Mouse (Mus musculus) forebrain, embryonic 13.5 days (tissue): Measurements from ENCODE around the gene Polrmt. TPM values are rescaled to one million over a fixed set of nuclear protein-coding genes. Genes with fewer than 3 reads are reported as not detected.

Experiments used
- ATAC-seq: fragments of 200-750 bp; cut with Nextera tagmentation; 2 replicates; pipeline ENCODE4 v1.8.0; 2017
- H3K27ac ChIP-seq: fragments of 300-500 bp; sonication (generic); 2 replicates; pipeline ENCODE4 v1.5.1; 2015; ENCODE audit warnings: inconsistent platforms, mild to moderate bottlenecking, moderate library complexity
- H3K27me3 ChIP-seq: fragments of 300-500 bp; sonication (generic); 2 replicates; pipeline ENCODE4 v1.6.1; 2015; ENCODE audit warnings: mild to moderate bottlenecking, inconsistent platforms
- H3K36me3 ChIP-seq: fragments of 300-500 bp; sonication (generic); 2 replicates; pipeline ENCODE4 v1.6.1; 2015; ENCODE audit warnings: mild to moderate bottlenecking, inconsistent platforms; ENCODE audit not compliant: poor library complexity, severe bottlenecking
- H3K4me1 ChIP-seq: fragments of 300-500 bp; sonication (generic); 2 replicates; pipeline ENCODE4 v1.6.1; 2015; ENCODE audit warnings: inconsistent platforms
- H3K4me2 ChIP-seq: fragments of 300-500 bp; sonication (generic); 2 replicates; pipeline ENCODE4 v1.6.1; 2015; ENCODE audit warnings: inconsistent platforms, mild to moderate bottlenecking, moderate library complexity
- H3K4me3 ChIP-seq: fragments of 300-500 bp; sonication (generic); 2 replicates; pipeline ENCODE4 v1.5.1; 2015; ENCODE audit warnings: mild to moderate bottlenecking, inconsistent platforms
- H3K9ac ChIP-seq: fragments of 300-500 bp; sonication (generic); 2 replicates; pipeline ENCODE4 v1.6.1; 2015; ENCODE audit warnings: mild to moderate bottlenecking, inconsistent platforms
- H3K9me3 ChIP-seq: fragments of 300-500 bp; sonication (generic); replicated peaks from 2 replicates; pipeline ENCODE4 v1.6.1; 2016; ENCODE audit warnings: inconsistent platforms
- WGBS: fragments of 180-500 bp; shearing (Covaris S2); methylation state at CpG from one replicate; pipeline ENCODE4 v1.1.7; 2015; 5-methylcytosine and 5-hydroxymethylcytosine counted together
- polyA plus RNA-seq: library from polyadenylated mRNA; unstranded; fragments of >200 nt; fragmentation: Nextera tagmentation; extraction: Ambion mirVana; gene quantifications from 2 replicates; pipeline ENCODE4 v1.2.1, GENCODE M21; 2015

Gene Polrmt
- 39.1 and 43.8 TPM in 2 replicates for polyA plus RNA-seq

DNA sequence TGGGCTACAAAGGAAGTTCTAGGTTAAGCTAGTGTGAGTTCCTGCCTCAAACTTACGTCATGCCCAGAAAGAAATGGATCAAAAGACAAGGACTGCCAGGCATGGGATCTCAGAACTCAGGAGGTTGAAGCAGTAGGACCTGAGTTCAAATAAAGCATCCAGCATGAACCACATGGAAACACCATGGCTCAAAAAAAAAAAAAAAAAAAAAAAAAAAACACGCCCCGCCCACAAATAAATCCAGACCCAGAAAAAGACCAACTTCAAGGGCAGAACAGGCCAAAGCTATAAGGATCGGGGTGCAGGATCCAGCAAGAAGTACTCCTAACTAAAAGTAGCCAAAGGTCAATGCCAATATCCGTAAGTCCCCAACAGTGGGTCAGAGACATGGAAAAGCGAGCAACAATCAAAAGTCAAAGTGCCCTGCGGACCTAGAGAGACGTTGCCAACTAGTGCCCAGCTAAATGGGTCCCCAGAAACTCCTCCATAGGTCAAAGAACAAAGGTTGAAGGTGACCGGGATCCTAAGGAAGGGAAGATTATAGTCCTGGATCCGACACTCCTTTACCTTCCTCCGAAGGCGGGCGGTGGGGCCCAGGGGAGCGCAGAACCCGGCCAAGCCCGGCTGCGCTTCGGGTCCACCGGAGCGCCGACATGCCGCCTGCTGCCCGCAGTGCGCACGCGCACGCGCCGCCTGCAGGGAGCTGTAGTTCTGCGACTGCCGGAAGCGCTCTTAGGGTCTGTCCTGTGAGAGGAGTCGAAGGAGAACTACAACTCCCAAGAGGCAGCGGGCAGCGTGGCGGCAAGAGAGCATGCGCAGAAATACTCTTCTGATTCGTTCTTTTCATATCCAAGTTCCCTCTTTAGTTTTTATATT, at the start of gene Polrmt:
Polrmt (minus strand) TSS at position 684 of the 876 bp plus-strand sequence.
- 3% methylated on average over 38 of the region's 38 CpGs for WGBS
- H3K9me3 ChIP-seq: no peaks in the 10 kb centered on the region
- H3K36me3 ChIP-seq: peaks cover 34% of the 10 kb centered on the region
- H3K4me3 ChIP-seq: peak within 1 kb of the TSS; percentile 63
- peak within 1 kb of the TSS; percentile 71 for H3K9ac ChIP-seq
- H3K27ac ChIP-seq: no peak within 1 kb of the TSS
- H3K4me1 ChIP-seq: peaks cover 12% of the 10 kb centered on the region
- ATAC-seq: peak; percentile 98
- H3K4me2 ChIP-seq: peak within 1 kb of the TSS; percentile 80
- no peaks in the 10 kb centered on the region for H3K27me3 ChIP-seq

DNA sequence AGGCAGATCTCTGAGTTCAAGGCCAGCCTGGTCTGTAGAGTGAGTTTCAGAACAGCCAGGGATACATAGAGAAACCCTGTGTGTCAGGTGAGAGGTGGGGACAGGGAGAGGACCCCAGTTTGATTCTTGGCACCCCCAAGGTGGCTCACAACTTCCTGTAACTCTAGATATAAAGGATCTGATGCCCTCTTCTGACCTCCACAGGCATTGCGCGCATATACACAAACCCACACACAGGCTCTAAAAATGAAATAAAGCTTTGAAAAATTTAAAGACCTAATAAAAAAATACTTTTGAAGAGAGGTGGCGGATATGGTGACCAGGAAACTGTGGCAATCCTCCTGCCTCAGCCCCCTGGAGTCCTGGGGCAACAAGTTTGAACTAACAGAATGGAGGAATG, 49.5 kb upstream of the Polrmt start:
- Histone ChIP-seq H3K27me3 (no peaks in the 10 kb centered on the region), H3K9me3 (no peaks in the 10 kb centered on the region), H3K27ac (no peak overlapping the region), H3K4me2 (no peak overlapping the region), H3K4me3 (no peak overlapping the region), H3K36me3 (peaks cover 21% of the 10 kb centered on the region), H3K9ac (no peak overlapping the region), H3K4me1 (peaks cover 52% of the 10 kb centered on the region)
- 96% methylated on average over 3 of the region's 3 CpGs for WGBS
- no peak for ATAC-seq

DNA sequence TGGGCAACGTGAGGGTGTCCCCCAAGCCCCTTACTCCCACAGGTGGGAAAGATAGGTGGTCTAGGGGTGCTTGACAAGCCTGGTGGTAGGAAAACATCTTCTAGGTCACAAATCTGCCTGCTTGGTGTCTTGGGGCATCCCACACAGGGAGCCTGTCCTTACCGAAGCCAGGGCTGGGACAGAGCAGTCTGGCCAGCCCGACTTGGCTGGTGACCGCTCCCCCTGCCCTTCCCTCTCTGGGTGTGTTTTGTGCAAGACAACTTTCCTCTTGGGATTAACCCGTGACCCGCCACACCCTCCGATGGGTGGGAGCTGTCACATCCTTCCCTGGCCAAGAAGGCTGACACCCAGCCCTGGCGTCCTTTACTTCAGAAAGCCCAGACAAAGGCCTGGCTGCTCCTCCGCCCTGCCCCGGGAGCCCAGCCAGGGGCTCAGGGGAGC, 48.1 kb upstream of the Polrmt start:
- ATAC-seq: peak; percentile 45; the same call in 1 of the 2 replicates
- H3K27me3 ChIP-seq: peaks cover 4% of the 10 kb centered on the region; the same call in 1 of the 2 replicates
- peak overlapping the region; percentile 94 for H3K27ac ChIP-seq
- H3K4me3 ChIP-seq: peak overlapping the region; percentile 94
- peak overlapping the region; percentile 99 for H3K9ac ChIP-seq
- WGBS: 2% methylated on average over 10 of the region's 10 CpGs
- H3K36me3 ChIP-seq: peaks cover 10% of the 10 kb centered on the region
- no peaks in the 10 kb centered on the region for H3K9me3 ChIP-seq
- peaks cover 42% of the 10 kb centered on the region for H3K4me1 ChIP-seq
- peak overlapping the region; percentile 94 for H3K4me2 ChIP-seq

- Histone ChIP-seq H3K27me3 (peaks cover 5% of the 10 kb centered on the region; the same call in 1 of the 2 replicates), H3K4me2 (peak overlapping the region; percentile 94), H3K27ac (peak overlapping the region; percentile 94), H3K4me1 (peaks cover 40% of the 10 kb centered on the region), H3K9me3 (no peaks in the 10 kb centered on the region), H3K9ac (peak overlapping the region; percentile 99), H3K4me3 (peak overlapping the region; percentile 94), H3K36me3 (peaks cover 5% of the 10 kb centered on the region; the same call in 1 of the 2 replicates)
- WGBS: 1% methylated on average over 32 of the region's 38 CpGs
- peak; percentile 67 for ATAC-seq
Observed at GRCm38 (mm10) chr10:79793738-79794490, 47.5 kb upstream of the Polrmt start.

GRCm38 (mm10) chr10:79793051-79793737, 46.8 kb upstream of the Polrmt start, which contains the start of gene Palm:
Palm (plus strand) TSS chr10:79793572.
- Histone ChIP-seq H3K36me3 (peaks cover 5% of the 10 kb centered on the region; the same call in 1 of the 2 replicates), H3K9ac (peak within 1 kb of the TSS; percentile 99), H3K27ac (peak within 1 kb of the TSS; percentile 94), H3K9me3 (no peaks in the 10 kb centered on the region), H3K4me2 (peak within 1 kb of the TSS; percentile 94), H3K4me1 (peaks cover 38% of the 10 kb centered on the region), H3K4me3 (peak within 1 kb of the TSS; percentile 94), H3K27me3 (peaks cover 5% of the 10 kb centered on the region; the same call in 1 of the 2 replicates)
- 6% methylated on average over 45 of the region's 51 CpGs for WGBS
- ATAC-seq: peak; percentile 71

DNA sequence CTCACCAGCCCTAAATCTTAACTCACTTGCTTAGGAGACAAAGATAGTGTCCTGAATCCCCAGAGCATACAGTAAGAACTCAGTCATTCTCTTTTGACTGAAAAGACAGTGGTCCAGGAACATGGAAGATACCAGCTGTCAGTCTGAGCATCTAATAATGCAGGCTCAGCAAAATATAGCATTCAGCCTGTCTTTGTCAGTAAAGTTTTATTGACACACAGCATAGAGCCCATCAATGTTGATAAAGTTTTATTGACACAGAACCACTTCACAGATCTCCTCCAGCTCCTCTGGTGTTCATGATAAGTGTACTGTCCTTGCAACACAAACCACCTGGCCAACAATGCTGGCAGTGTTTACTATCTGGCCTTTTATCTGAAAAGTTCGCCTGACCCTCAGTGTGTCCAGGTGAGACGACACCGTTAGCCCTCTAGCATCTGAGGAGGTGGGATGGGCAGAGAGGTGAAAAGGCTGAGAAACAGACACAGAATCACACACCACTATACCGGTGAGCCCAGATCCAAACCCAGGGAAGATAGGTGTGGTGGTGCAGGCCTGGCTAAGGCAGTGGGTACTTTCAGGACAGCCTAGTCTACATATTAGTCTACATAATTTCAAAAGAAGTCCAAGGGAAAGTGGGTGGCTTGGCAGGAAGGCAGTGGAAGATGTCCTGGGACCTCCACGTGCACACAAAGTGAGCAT, 46.1 kb upstream of the Polrmt start:
- Histone ChIP-seq H3K36me3 (peaks cover 5% of the 10 kb centered on the region; the same call in 1 of the 2 replicates), H3K4me3 (0 out of 2 replicates have a peak overlapping the region, but pooled peaks have one; percentile 94), H3K27me3 (peaks cover 5% of the 10 kb centered on the region; the same call in 1 of the 2 replicates), H3K27ac (no peak overlapping the region), H3K9me3 (no peaks in the 10 kb centered on the region), H3K4me1 (peaks cover 31% of the 10 kb centered on the region), H3K9ac (no peak overlapping the region), H3K4me2 (0 out of 2 replicates have a peak overlapping the region, but pooled peaks have one; percentile 94)
- ATAC-seq: no peak
- 88% methylated on average over 5 of the region's 5 CpGs for WGBS

- H3K36me3 ChIP-seq: 0 out of 2 replicates have a peak, but pooled peaks cover 2% of the 10 kb centered on the region
- peaks cover 5% of the 10 kb centered on the region; the same call in 1 of the 2 replicates for H3K27me3 ChIP-seq
- H3K9me3 ChIP-seq: no peaks in the 10 kb centered on the region
- H3K4me3 ChIP-seq: no peak within 1 kb of the TSS
- WGBS: 85% methylated on average over 4 of the region's 4 CpGs
- no peak within 1 kb of the TSS for H3K27ac ChIP-seq
- no peak within 1 kb of the TSS for H3K9ac ChIP-seq
- H3K4me2 ChIP-seq: no peak within 1 kb of the TSS
- ATAC-seq: no peak
- peaks cover 15% of the 10 kb centered on the region for H3K4me1 ChIP-seq
Observed at GRCm38 (mm10) chr10:79790861-79791260, 44.5 kb upstream of the Polrmt start, which contains the start of gene Prss57. Prss57 (minus strand) TSS chr10:79790961.

GRCm38 (mm10) chr10:79789581-79789980, 43.2 kb upstream of the Polrmt start:
- H3K9me3 ChIP-seq: no peaks in the 10 kb centered on the region
- no peak overlapping the region for H3K4me2 ChIP-seq
- H3K36me3 ChIP-seq: no peaks in the 10 kb centered on the region
- no peak overlapping the region for H3K4me3 ChIP-seq
- WGBS: 54% methylated on average over 2 of the region's 2 CpGs
- ATAC-seq: no peak
- peaks cover 4% of the 10 kb centered on the region for H3K4me1 ChIP-seq
- H3K9ac ChIP-seq: no peak overlapping the region
- peaks cover 5% of the 10 kb centered on the region; the same call in 1 of the 2 replicates for H3K27me3 ChIP-seq
- no peak overlapping the region for H3K27ac ChIP-seq

GRCm38 (mm10) chr10:79788386-79789158, 42.2 kb upstream of the Polrmt start:
- Histone ChIP-seq H3K4me1 (no peaks in the 10 kb centered on the region), H3K36me3 (no peaks in the 10 kb centered on the region), H3K9ac (no peak overlapping the region), H3K9me3 (no peaks in the 10 kb centered on the region), H3K27me3 (peaks cover 10% of the 10 kb centered on the region), H3K4me2 (no peak overlapping the region), H3K4me3 (no peak overlapping the region), H3K27ac (no peak overlapping the region)
- ATAC-seq: 0 out of 2 replicates have a peak, but pooled peaks have one; percentile 11
- 37% methylated on average over 7 of the region's 7 CpGs for WGBS
